Mouse (Mus musculus) kidney, embryonic 16.5 days (tissue): ENCODE measurements around the gene Casr. TPM values are rescaled to one million over a fixed set of nuclear protein-coding genes. Genes with fewer than 3 reads are reported as not detected.
A peak's percentile ranks its signal among the peaks of the same experiment; 100 is the strongest.

Experiments
- ATAC-seq: fragments of 200-750 bp; cut with Nextera tagmentation; 2 replicates; pipeline ENCODE4 v1.8.0; 2017; ENCODE audit warnings: moderate TSS enrichment; ENCODE audit not compliant: low FRiP score, low TSS enrichment
- H3K27ac ChIP-seq: fragments of 300-500 bp; sonication (generic); 2 replicates; pipeline ENCODE4 v1.5.1; 2014; ENCODE audit warnings: low read length
- H3K27me3 ChIP-seq: fragments of 300-500 bp; sonication (generic); 2 replicates; pipeline ENCODE4 v1.6.1; 2014; ENCODE audit warnings: low read length, control low read depth, mixed read lengths; ENCODE audit not compliant: insufficient read depth
- H3K36me3 ChIP-seq: fragments of 300-500 bp; sonication (generic); 2 replicates; pipeline ENCODE4 v1.6.1; 2014; ENCODE audit warnings: low read length, control low read depth, mixed read lengths; ENCODE audit not compliant: insufficient read depth
- H3K4me1 ChIP-seq: fragments of 300-500 bp; sonication (generic); 2 replicates; pipeline ENCODE4 v1.6.1; 2014; ENCODE audit warnings: low read length, control low read depth, mixed read lengths; ENCODE audit not compliant: insufficient read depth
- H3K4me2 ChIP-seq: fragments of 300-500 bp; sonication (generic); replicated peaks from 2 replicates; pipeline ENCODE4 v1.6.1; 2014; ENCODE audit warnings: low read depth, low read length
- H3K4me3 ChIP-seq: fragments of 300-500 bp; sonication (generic); 2 replicates; pipeline ENCODE4 v1.5.1; 2014; ENCODE audit warnings: mild to moderate bottlenecking, low read length
- H3K9ac ChIP-seq: fragments of 300-500 bp; sonication (generic); replicated peaks from 2 replicates; pipeline ENCODE4 v1.6.1; 2014; ENCODE audit warnings: low read length
- H3K9me3 ChIP-seq: fragments of 300-500 bp; sonication (generic); 2 replicates; pipeline ENCODE4 v1.6.1; 2016; ENCODE audit warnings: low read length, control low read depth
- whole genome bisulfite sequencing: fragments of 180-500 bp; shearing (Covaris S2); extraction: QIAGEN DNeasy Blood & Tissue Kit; methylation state at CpG from one replicate; pipeline ENCODE4 v1.1.7; 2014; 5-methylcytosine and 5-hydroxymethylcytosine counted together
- polyA plus RNA-seq: library from polyadenylated mRNA; unstranded; fragments of >200 nt; fragmentation: Nextera tagmentation; extraction: Ambion mirVana; gene quantifications from 2 replicates; pipeline ENCODE4 v1.2.1, GENCODE M21; 2015

The Casr gene
- polyA plus RNA-seq, 1 experiment from 2014 or later = 1.3 TPM

- Histone ChIP-seq H3K36me3 (no peaks in the 10 kb centered on the region), H3K4me3 (no peak overlapping the region), H3K9ac (no peak overlapping the region), H3K9me3 (peaks cover 9% of the 10 kb centered on the region), H3K27ac (no peak overlapping the region), H3K4me2 (no peak overlapping the region), H3K4me1 (no peaks in the 10 kb centered on the region), H3K27me3 (peaks cover 2% of the 10 kb centered on the region; the same call in 1 of the 2 replicates)
- WGBS = 73% methylated on average over 10 of the region's 10 CpGs
- no peak for ATAC-seq
Observed at GRCm38 (mm10) chr16:36555672-36556165, 6.2 kb downstream of the Casr start.

GRCm38 (mm10) chr16:36553624-36554023 is 8.3 kb downstream of the Casr start:
- no peak overlapping the region for H3K4me2 ChIP-seq
- H3K27ac ChIP-seq = no peak overlapping the region
- H3K36me3 ChIP-seq = no peaks in the 10 kb centered on the region
- H3K4me1 ChIP-seq = no peaks in the 10 kb centered on the region
- peaks cover 9% of the 10 kb centered on the region for H3K9me3 ChIP-seq
- WGBS = 99% methylated on average over 3 of the region's 3 CpGs
- ATAC-seq = no peak
- H3K9ac ChIP-seq = no peak overlapping the region
- H3K27me3 ChIP-seq = no peaks in the 10 kb centered on the region
- no peak overlapping the region for H3K4me3 ChIP-seq

DNA sequence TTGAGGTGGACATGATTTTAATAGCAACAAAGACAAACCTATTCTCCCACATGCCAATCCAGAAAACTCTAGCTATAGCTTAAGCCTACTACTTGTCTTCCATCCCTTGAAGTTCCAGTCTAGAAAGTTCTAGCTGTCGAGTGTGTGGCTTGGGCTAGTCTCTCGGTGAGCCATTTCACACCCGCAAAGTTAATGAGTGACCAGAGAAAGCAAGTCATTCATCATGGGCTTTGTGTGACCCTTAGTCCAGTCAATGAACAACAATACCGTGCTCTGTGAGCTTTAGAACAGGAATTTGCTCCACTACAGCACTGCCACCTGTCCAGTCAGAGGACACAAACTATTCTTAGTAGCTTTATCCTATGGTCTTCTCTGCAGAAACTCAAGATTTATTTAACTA is 16.6 kb downstream of the Casr start:
- WGBS = 47% methylated on average over 4 of the region's 4 CpGs
- Histone ChIP-seq H3K9me3 (no peaks in the 10 kb centered on the region), H3K27ac (peak overlapping the region; percentile 55; the same call in 1 of the 2 replicates), H3K4me1 (0 out of 2 replicates have a peak, but pooled peaks cover 5% of the 10 kb centered on the region), H3K36me3 (no peaks in the 10 kb centered on the region), H3K4me3 (no peak overlapping the region), H3K27me3 (no peaks in the 10 kb centered on the region), H3K9ac (no peak overlapping the region), H3K4me2 (no peak overlapping the region)
- ATAC-seq = peak; percentile 89

DNA sequence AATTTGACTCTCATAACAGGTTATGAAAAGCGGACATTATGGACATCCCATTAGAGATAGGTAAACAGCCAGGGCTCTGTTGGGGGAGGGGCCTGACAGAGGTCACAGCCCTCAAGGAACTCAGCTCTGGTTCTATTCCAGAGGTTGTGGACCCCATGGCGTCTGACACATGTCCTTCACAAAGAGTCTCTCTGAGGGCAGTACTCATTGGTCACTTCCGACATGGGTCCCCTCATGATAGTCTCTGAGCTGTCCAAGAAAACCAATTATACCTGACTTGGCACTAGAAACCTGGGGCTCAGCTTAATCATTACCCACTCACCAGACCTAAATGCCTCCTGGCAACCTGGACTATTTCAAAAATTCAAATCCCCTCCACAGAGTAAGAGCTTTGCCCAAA is 18.9 kb downstream of the Casr start:
- Histone ChIP-seq H3K27ac (no peak overlapping the region), H3K36me3 (no peaks in the 10 kb centered on the region)
- WGBS = 76% methylated on average over 3 of the region's 3 CpGs

GRCm38 (mm10) chr16:36540834-36541233 is 21.1 kb downstream of the Casr start:
- Histone ChIP-seq H3K4me1 (0 out of 2 replicates have a peak, but pooled peaks cover 5% of the 10 kb centered on the region), H3K9ac (no peak overlapping the region), H3K9me3 (no peaks in the 10 kb centered on the region), H3K4me3 (no peak overlapping the region), H3K27ac (no peak overlapping the region), H3K36me3 (no peaks in the 10 kb centered on the region), H3K4me2 (no peak overlapping the region), H3K27me3 (no peaks in the 10 kb centered on the region)
- WGBS = 77% methylated on average over 6 of the region's 6 CpGs
- ATAC-seq = no peak

More for the DNA sequence above, 18.9 kb downstream of the Casr start:
- peak; percentile 62; the same call in 1 of the 2 replicates for ATAC-seq
- Histone ChIP-seq H3K27me3 (no peaks in the 10 kb centered on the region), H3K4me1 (0 out of 2 replicates have a peak, but pooled peaks cover 5% of the 10 kb centered on the region), H3K9me3 (no peaks in the 10 kb centered on the region), H3K4me2 (no peak overlapping the region), H3K9ac (no peak overlapping the region), H3K4me3 (no peak overlapping the region)

DNA sequence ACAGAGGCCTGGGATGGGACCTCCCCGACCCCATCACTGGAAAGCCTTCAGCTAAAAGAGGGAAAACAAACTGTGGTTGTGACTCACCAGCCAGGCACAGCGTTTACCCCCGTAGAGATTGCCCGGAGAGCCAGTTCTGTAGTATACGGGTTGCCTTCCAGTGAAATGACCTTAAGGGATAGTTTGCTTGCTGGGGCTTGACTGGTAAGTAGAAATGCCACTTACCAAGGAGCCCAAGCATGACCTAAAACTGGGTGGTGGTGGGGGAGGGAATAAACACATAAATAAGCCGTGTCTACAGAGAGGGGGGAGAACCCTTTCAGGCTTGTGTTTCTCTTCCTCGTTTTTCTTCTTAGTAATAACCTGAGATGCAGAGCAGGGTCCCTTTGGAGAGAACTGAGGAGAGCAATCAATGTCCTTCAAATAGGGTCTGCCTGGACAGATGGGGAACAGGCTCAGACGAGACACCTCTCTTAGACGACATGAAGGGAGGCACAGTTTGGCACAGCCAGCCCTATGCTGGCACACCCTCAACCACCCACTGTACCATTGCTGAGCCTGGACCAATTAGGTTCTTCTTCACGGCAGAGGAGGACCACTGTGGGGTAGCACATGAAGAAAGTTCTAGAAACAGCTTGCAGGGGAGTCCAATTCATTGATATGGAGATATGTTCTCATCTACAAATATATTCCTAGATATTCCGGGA is 28.8 kb downstream of the Casr start:
- whole genome bisulfite sequencing = 34% methylated on average over 11 of the region's 11 CpGs
- Histone ChIP-seq H3K4me2 (no peak overlapping the region), H3K9me3 (no peaks in the 10 kb centered on the region), H3K4me3 (no peak overlapping the region), H3K27ac (peak overlapping the region; percentile 69), H3K27me3 (no peaks in the 10 kb centered on the region), H3K4me1 (peaks cover 20% of the 10 kb centered on the region), H3K9ac (no peak overlapping the region), H3K36me3 (no peaks in the 10 kb centered on the region)
- peak; percentile 83 for ATAC-seq

DNA sequence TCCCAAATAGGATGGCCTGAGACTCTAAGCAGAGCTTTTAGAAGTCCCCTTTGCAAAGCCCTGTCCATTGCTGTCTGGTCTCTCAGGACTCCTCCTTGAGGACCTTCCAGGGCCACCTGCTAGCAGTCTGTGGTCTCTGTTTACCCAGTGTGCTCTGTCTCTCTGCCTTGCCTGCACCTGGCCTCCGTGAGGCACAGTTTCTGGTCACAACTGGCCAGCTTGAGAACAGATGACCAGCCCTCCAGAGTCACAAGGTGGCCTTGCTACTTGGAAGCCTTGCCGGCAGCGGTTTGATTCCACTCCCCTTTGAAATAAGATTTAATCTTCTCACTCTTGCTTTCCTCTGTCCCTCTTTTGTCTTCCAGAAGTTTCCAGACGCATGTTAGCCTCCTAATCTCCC is 29.9 kb downstream of the Casr start:
- WGBS = 49% methylated on average over 4 of the region's 4 CpGs
- Histone ChIP-seq H3K27me3 (no peaks in the 10 kb centered on the region), H3K4me1 (peaks cover 20% of the 10 kb centered on the region), H3K9me3 (no peaks in the 10 kb centered on the region), H3K36me3 (no peaks in the 10 kb centered on the region), H3K4me2 (no peak overlapping the region), H3K9ac (no peak overlapping the region), H3K27ac (peak overlapping the region; percentile 69), H3K4me3 (no peak overlapping the region)
- ATAC-seq = no peak

DNA sequence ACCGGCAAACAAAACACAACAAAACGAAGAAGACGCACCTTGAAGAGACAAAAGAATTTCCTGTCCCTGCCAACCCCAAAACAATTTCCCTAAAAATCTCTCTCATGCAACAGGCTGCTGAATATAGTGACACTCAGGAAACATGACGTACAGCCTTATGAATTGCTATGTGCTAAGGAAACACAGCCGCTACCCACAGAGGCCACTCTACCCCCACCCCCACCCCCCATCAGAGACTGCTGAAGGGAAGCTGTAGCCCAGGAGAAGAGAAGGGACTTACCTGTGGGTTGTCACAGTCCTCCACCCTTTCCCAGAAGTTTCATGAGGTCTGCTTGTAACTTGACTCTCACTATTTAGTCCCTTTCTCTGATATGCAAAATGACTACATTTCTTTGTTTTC is 30.3 kb downstream of the Casr start:
- WGBS = 72% methylated on average over 5 of the region's 5 CpGs
- H3K4me1 ChIP-seq = peaks cover 21% of the 10 kb centered on the region
- H3K27ac ChIP-seq = peak overlapping the region; percentile 69
- H3K9ac ChIP-seq = no peak overlapping the region
- H3K9me3 ChIP-seq = no peaks in the 10 kb centered on the region
- no peaks in the 10 kb centered on the region for H3K36me3 ChIP-seq
- no peaks in the 10 kb centered on the region for H3K27me3 ChIP-seq
- no peak overlapping the region for H3K4me3 ChIP-seq
- no peak for ATAC-seq
- H3K4me2 ChIP-seq = no peak overlapping the region

- no peak for ATAC-seq
- Histone ChIP-seq H3K36me3 (no peaks in the 10 kb centered on the region), H3K9ac (no peak overlapping the region), H3K4me2 (no peak overlapping the region), H3K4me1 (peaks cover 25% of the 10 kb centered on the region), H3K9me3 (no peaks in the 10 kb centered on the region), H3K27me3 (no peaks in the 10 kb centered on the region), H3K4me3 (no peak overlapping the region), H3K27ac (0 out of 2 replicates have a peak overlapping the region, but pooled peaks have one; percentile 9)
- WGBS = 63% methylated on average over 15 of the region's 15 CpGs
Observed at GRCm38 (mm10) chr16:36530566-36531552, 31.1 kb downstream of the Casr start.
